16 mouse cellular contexts compared by ENCODE assay signal in the genomic region with DNA sequence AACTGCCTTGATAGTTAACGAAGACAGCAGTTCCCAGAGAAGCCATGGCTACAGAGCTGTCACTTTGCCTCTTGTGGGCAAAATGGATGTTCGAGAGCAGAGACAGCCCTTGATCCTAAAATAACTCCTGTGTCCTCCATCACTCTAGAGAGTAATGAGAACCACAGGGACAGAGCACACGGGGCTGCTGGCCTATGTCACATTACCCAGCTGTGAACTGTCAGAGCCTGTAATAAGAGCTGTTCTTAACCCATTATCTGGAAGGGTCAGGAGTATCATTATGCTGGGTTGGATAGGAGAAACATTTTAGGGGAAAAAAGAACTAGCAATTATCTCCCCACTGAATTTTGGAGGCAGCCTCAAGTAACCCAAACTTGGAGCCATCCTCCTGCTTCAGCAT. TPM values are rescaled to one million over a fixed set of nuclear protein-coding genes. Genes with fewer than 3 reads are reported as not detected.
"Had no signal": no experiment of that assay in that cellular context is flagged by ENCODE, and none has a peak within 500 bp of the region (broad histone marks: within the 10 kb centered on the region; RNA-seq: fewer than 3 reads in every experiment).

No protein-coding gene starts in this region.

- H3K4me1 ChIP-seq: midbrain, embryonic 13.5 days had no signal

- DNase-seq: kidney, postnatal 25 days; lung, adult 2 months; lung, postnatal 36 days; thymus, adult 2 months; thymus, postnatal 25 days had no signal

- H3K27ac ChIP-seq: kidney, embryonic 15.5 days; left cerebral cortex, adult 2 months; limb, embryonic 10.5 days; liver, embryonic 15.5 days; midbrain, embryonic 13.5 days; stomach, postnatal 0 days had no signal

- H3K27me3 ChIP-seq: kidney, embryonic 15.5 days; liver, embryonic 15.5 days; midbrain, embryonic 13.5 days had no signal

- H3K36me3 ChIP-seq: kidney, embryonic 15.5 days; limb, embryonic 10.5 days; liver, embryonic 15.5 days; midbrain, embryonic 13.5 days had no signal

- H3K9me3 ChIP-seq: kidney, embryonic 15.5 days; limb, embryonic 10.5 days; liver, embryonic 15.5 days; midbrain, embryonic 13.5 days had no signal

- ATAC-seq: midbrain, embryonic 13.5 days had no signal

- H3K9ac ChIP-seq: kidney, embryonic 15.5 days; liver, embryonic 15.5 days; midbrain, embryonic 13.5 days had no signal

- H3K4me2 ChIP-seq: kidney, embryonic 15.5 days; liver, embryonic 11.5 days; liver, embryonic 15.5 days; midbrain, embryonic 13.5 days had no signal

- H3K4me3 ChIP-seq: kidney, embryonic 15.5 days; left cerebral cortex, adult 2 months; limb, embryonic 10.5 days; liver, embryonic 15.5 days; midbrain, embryonic 13.5 days had no signal

RNA-seq across cellular contexts. Expression of gene Cfap126, which starts 7.2 kb away (rescaled TPM):
- total RNA-seq: neutrophil, adult 5-6 weeks had no signal

RNA-seq across cellular contexts. Expression of gene Mpz, which starts 29.6 kb away (rescaled TPM):
- total RNA-seq: layer of hippocampus, postnatal 25 days; left cerebral cortex, adult 2 months; left cerebral cortex, postnatal 14 days; megakaryocyte progenitor cell, adult 5-6 weeks; neutrophil, adult 5-6 weeks had no signal
- polyA plus RNA-seq: liver, embryonic 11.5 days; liver, embryonic 15.5 days had no signal
